Mouse (Mus musculus) spleen, postnatal 36 days (tissue): ENCODE results near the gene Nfib.
"Not testable (repeated sequence)": the region's sequence is repeated elsewhere in the genome, so short reads cannot be mapped to it uniquely, and the experiment has no call there.

Experiments used
- DNase-seq, 2 experiments: peaks; one replicate each; pipeline ENCODE4 v3.0.0; 2022; ENCODE audit warnings: low spot score in 2 of 2, mixed read lengths in 1 of 2

The Nfib gene

GRCm38 (mm10) chr4:82298606-82299005 lies 406.9 kb downstream of the Nfib start:
- DNase-seq, result no peak

DNA sequence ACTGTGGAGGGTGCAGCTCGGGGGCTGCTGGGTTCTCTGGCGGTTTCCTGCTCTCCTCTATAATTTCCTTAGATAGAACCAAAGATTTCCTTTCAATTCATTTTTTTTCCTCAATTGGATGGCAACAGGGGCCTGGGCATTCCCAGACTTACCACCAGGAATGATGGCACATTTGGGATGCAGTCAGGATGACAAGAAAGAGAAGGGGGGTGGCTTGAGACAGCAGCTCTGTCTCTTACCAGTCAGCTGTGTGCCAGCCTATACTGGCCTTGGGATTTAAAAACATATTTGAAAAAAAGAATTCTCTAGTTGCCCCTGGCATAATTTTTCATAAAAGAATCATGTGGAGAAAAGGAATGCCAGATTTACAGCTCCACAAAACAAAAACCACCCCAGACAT lies 408.0 kb downstream of the Nfib start:
- no peak for DNase-seq

DNA sequence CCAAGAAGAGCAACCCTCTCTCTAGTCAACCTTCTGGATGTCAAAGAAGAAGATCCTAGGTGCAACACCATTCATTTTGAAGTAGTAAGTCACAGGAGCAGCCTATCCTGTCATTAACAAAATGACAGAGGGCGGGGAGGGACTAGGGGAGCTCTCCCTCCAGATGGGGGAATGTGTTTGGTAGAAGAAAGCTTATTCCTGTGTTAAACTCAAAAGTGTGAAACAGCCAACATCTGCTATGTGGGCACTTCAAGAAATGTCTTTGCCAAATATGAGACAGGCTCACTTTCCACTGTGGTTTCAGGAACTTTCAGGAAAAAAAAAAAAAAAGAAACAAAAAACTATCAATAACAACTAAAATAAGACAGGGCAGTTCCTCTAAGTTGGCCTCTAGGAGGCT lies 411.5 kb downstream of the Nfib start:
- no peak for DNase-seq

DNA sequence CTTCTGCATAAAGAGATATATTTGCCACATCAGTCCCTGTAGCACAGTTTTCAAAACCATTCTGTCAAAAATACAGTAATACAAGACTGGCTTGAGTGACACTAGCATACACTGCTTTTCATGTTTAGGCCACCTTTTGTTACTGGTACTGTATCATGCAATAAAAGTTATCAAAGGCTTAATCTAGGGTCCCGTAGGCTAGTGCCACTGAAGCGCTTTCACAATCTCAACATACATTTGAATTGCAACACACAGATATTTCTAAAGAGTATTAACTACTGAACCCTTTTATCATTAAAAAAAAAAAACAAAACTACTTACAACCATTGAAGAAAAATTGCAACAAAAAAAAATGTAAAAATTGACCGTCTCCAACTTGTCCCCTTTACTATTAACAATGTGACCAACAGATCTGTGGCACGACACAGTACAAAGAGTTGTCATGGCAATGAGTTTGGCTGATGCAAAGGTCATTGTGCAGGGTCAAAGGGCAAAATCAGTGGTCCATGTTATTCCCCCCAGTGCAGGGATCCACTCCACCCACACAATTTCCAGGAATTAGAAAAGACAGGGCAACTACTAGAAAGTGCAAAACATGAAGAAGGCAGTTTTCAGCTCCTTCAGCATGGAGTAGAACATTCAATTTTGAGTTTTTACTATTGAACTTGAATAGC lies 414.2 kb downstream of the Nfib start:
- DNase-seq, result no peak

- no peak for DNase-seq
These were observed 414.9 kb downstream of the Nfib start for GRCm38 (mm10) chr4:82290623-82291022.

GRCm38 (mm10) chr4:82289596-82289995 lies 416.0 kb downstream of the Nfib start:
- no peak for DNase-seq

GRCm38 (mm10) chr4:82288138-82288537 lies 417.4 kb downstream of the Nfib start:
- no peak for DNase-seq

DNA sequence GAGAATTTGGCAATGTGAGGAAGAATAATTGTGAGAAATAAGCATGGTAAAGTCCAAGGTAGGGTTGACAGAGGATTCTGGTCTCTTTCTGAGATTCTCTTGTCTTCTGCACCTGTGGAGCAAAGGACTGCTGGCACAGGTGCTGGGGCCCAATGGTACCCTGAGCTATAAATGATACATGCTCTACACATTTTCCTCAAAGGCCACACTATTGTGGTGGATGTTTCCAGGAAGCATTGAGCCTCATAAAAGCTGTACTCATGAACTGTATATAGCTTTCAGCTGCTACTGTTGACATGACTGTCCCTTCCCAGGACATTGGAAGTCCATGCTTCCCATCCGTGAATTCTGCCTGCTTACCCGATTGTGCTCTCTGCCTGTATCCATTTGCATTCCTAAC lies 418.1 kb downstream of the Nfib start:
- DNase-seq, result no peak

- DNase-seq, result no peak
These were observed 418.6 kb downstream of the Nfib start for GRCm38 (mm10) chr4:82286931-82287330.

- no peak for DNase-seq
These were observed 422.0 kb downstream of the Nfib start for GRCm38 (mm10) chr4:82283536-82283935.

GRCm38 (mm10) chr4:82275996-82276395 lies 429.6 kb downstream of the Nfib start:
- DNase-seq, result no peak

- no peak for DNase-seq
These were observed 432.3 kb downstream of the Nfib start for GRCm38 (mm10) chr4:82273049-82273754.

GRCm38 (mm10) chr4:82272099-82272498 lies 433.5 kb downstream of the Nfib start:
- DNase-seq, result no peak

GRCm38 (mm10) chr4:82271547-82271946 lies 434.0 kb downstream of the Nfib start:
- DNase-seq, result no peak

- no peak for DNase-seq
These were observed 437.4 kb downstream of the Nfib start for GRCm38 (mm10) chr4:82267832-82268778.

GRCm38 (mm10) chr4:82266066-82266619 lies 439.4 kb downstream of the Nfib start:
- no peak for DNase-seq

GRCm38 (mm10) chr4:82258545-82258944 lies 447.0 kb downstream of the Nfib start:
- not testable (repeated sequence) for DNase-seq

DNA sequence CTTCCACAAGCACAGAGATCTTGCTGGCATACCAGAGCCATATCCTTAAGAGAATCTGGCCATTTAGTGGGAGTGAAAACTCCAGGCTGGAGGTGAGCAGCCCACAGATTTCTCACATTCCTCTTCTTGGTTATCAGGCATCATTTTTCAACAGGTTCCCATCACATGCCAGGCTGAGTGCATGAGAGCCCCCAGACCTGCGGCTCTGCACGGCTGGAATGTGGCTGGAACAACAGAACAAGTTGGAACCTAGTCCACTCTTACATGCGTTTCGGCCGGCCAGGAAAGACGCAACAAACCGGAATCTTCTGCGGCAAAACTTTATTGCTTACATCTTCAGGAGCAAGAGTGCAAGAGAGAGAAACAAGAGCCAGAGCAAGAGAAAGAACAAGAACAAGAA lies 453.5 kb downstream of the Nfib start:
- DNase-seq, result no peak

DNA sequence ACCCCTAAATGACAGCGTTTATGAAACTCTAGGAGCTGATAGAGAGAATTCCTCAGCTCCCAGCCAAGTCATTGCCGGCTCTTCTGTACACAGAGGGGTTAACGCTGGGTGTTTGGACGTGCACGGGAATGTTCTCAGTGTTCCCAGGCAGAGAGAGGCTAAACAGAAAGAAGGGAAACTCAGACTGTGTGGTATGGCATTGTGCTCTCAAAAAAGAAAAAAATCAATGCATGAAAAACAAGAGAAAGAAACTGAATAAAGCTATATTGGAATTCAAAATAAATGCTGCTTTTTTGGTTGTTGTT lies 455.2 kb downstream of the Nfib start:
- no peak for DNase-seq

- DNase-seq, result no peak
These were observed 455.8 kb downstream of the Nfib start for GRCm38 (mm10) chr4:82249518-82250354.

GRCm38 (mm10) chr4:82248961-82249360 lies 456.6 kb downstream of the Nfib start:
- DNase-seq, result no peak
